Mouse (Mus musculus): ENCODE measurements at regions not wholly inside any gene's neighbourhood (a gene's known extent, or its start where the extent isn't known, plus 50 kb on each side); places are given as distances from the start of the nearest gene placed in this dataset.
A peak's percentile ranks its signal among the peaks of the same experiment; 100 is the strongest.

GRCm38 (mm10) chr19:60325612-60326011 is 99.1 kb upstream of the Fam204a start:
- Histone ChIP-seq H3K36me3 (ENCODE audit: control insufficient read depth, insufficient read depth, low read length) (no peaks in the 10 kb centered on the region), H3K27ac (ENCODE audit: insufficient read depth, low read depth, low read length) (no peak overlapping the region), H3K27me3 (ENCODE audit: control insufficient read depth, insufficient read depth, low read length) (no peaks in the 10 kb centered on the region), H3K4me1 (ENCODE audit: control insufficient read depth, insufficient read depth, insufficient read length, low read length) (no peaks in the 10 kb centered on the region), H3K4me3 (ENCODE audit: low read depth, low read length) (no peak overlapping the region)
- no peak for TF ChIP-seq CTCF (IDR thresholded peaks at IDR 0.05; ENCODE audit: extremely low read depth, insufficient read length, insufficient replicate concordance, low read depth, low read length)

- no peaks in the 10 kb centered on the region; the same call in 1 of the 2 replicates for H3K27me3 ChIP-seq (ENCODE audit: control insufficient read depth, insufficient read depth, low read length)
- H3K4me1 ChIP-seq (ENCODE audit: control insufficient read depth, insufficient read depth, insufficient read length, low read length) = no peaks in the 10 kb centered on the region
- WGBS = 37% methylated on average over 5 of the region's 5 CpGs
- no peaks in the 10 kb centered on the region for H3K36me3 ChIP-seq (ENCODE audit: control insufficient read depth, insufficient read depth, low read length)
- TF ChIP-seq CTCF (IDR thresholded peaks at IDR 0.05; ENCODE audit: extremely low read depth, insufficient read length, insufficient replicate concordance, low read depth, low read length) = no peak
- no peak overlapping the region for H3K4me3 ChIP-seq (ENCODE audit: low read depth, low read length)
- H3K27ac ChIP-seq (ENCODE audit: insufficient read depth, low read depth, low read length) = no peak overlapping the region
Measured at GRCm38 (mm10) chr19:60325112-60325511, 98.6 kb upstream of the Fam204a start.

GRCm38 (mm10) chr19:60310591-60310990 is 84.1 kb upstream of the Fam204a start:
- 30% methylated on average over 4 of the region's 4 CpGs for WGBS
- Histone ChIP-seq H3K36me3 (ENCODE audit: control insufficient read depth, insufficient read depth, low read length) (no peaks in the 10 kb centered on the region), H3K27me3 (ENCODE audit: control insufficient read depth, insufficient read depth, low read length) (no peaks in the 10 kb centered on the region), H3K4me3 (ENCODE audit: low read depth, low read length) (no peak overlapping the region), H3K4me1 (ENCODE audit: control insufficient read depth, insufficient read depth, insufficient read length, low read length) (no peaks in the 10 kb centered on the region), H3K27ac (ENCODE audit: insufficient read depth, low read depth, low read length) (no peak overlapping the region)
- TF ChIP-seq CTCF (IDR thresholded peaks at IDR 0.05; ENCODE audit: extremely low read depth, insufficient read length, insufficient replicate concordance, low read depth, low read length) (peak; percentile 56; the same call in 1 of the 2 replicates), POLR2A (IDR thresholded peaks at IDR 0.05; ENCODE audit: low read depth, low read length) (no peak)

- Histone ChIP-seq H3K4me1 (ENCODE audit: control insufficient read depth, insufficient read depth, insufficient read length, low read length) (no peaks in the 10 kb centered on the region), H3K27ac (ENCODE audit: insufficient read depth, low read depth, low read length) (no peak overlapping the region), H3K4me3 (ENCODE audit: low read depth, low read length) (no peak overlapping the region), H3K36me3 (ENCODE audit: control insufficient read depth, insufficient read depth, low read length) (no peaks in the 10 kb centered on the region), H3K27me3 (ENCODE audit: control insufficient read depth, insufficient read depth, low read length) (no peaks in the 10 kb centered on the region)
- WGBS = 51% methylated on average over 6 of the region's 6 CpGs
- TF ChIP-seq POLR2A (IDR thresholded peaks at IDR 0.05; ENCODE audit: low read depth, low read length) (no peak), CTCF (IDR thresholded peaks at IDR 0.05; ENCODE audit: extremely low read depth, insufficient read length, insufficient replicate concordance, low read depth, low read length) (no peak)
Measured at GRCm38 (mm10) chr19:60302371-60302770, 75.9 kb upstream of the Fam204a start.

- Histone ChIP-seq H3K27me3 (ENCODE audit: control insufficient read depth, insufficient read depth, low read length) (no peaks in the 10 kb centered on the region), H3K36me3 (ENCODE audit: control insufficient read depth, insufficient read depth, low read length) (no peaks in the 10 kb centered on the region), H3K27ac (ENCODE audit: insufficient read depth, low read depth, low read length) (no peak overlapping the region), H3K4me1 (ENCODE audit: control insufficient read depth, insufficient read depth, insufficient read length, low read length) (no peaks in the 10 kb centered on the region), H3K4me3 (ENCODE audit: low read depth, low read length) (no peak overlapping the region)
- no peak for TF ChIP-seq CTCF (IDR thresholded peaks at IDR 0.05; ENCODE audit: extremely low read depth, insufficient read length, insufficient replicate concordance, low read depth, low read length)
- no peak for TF ChIP-seq POLR2A (IDR thresholded peaks at IDR 0.05; ENCODE audit: low read depth, low read length)
- 72% methylated on average over 2 of the region's 2 CpGs for WGBS
Measured at GRCm38 (mm10) chr19:60300891-60301290, 74.4 kb upstream of the Fam204a start.

- no peak overlapping the region for H3K4me3 ChIP-seq (ENCODE audit: low read depth, low read length)
- H3K27me3 ChIP-seq (ENCODE audit: control insufficient read depth, insufficient read depth, low read length) = no peaks in the 10 kb centered on the region; the same call in 1 of the 2 replicates
- 83% methylated on average over 4 of the region's 4 CpGs for WGBS
- H3K4me1 ChIP-seq (ENCODE audit: control insufficient read depth, insufficient read depth, insufficient read length, low read length) = no peaks in the 10 kb centered on the region
- TF ChIP-seq POLR2A (IDR thresholded peaks at IDR 0.05; ENCODE audit: low read depth, low read length) = no peak
- no peak for TF ChIP-seq CTCF (IDR thresholded peaks at IDR 0.05; ENCODE audit: extremely low read depth, insufficient read length, insufficient replicate concordance, low read depth, low read length)
- no peak overlapping the region for H3K27ac ChIP-seq (ENCODE audit: insufficient read depth, low read depth, low read length)
- H3K36me3 ChIP-seq (ENCODE audit: control insufficient read depth, insufficient read depth, low read length) = no peaks in the 10 kb centered on the region
Measured at GRCm38 (mm10) chr19:60290244-60290643, 63.7 kb upstream of the Fam204a start.

GRCm38 (mm10) chr19:60286810-60287396 is 60.4 kb upstream of the Fam204a start:
- Histone ChIP-seq H3K36me3 (ENCODE audit: control insufficient read depth, insufficient read depth, low read length) (no peaks in the 10 kb centered on the region), H3K27ac (ENCODE audit: insufficient read depth, low read depth, low read length) (no peak overlapping the region), H3K4me3 (ENCODE audit: low read depth, low read length) (no peak overlapping the region), H3K27me3 (ENCODE audit: control insufficient read depth, insufficient read depth, low read length) (no peaks in the 10 kb centered on the region; the same call in 1 of the 2 replicates), H3K4me1 (ENCODE audit: control insufficient read depth, insufficient read depth, insufficient read length, low read length) (no peaks in the 10 kb centered on the region)
- TF ChIP-seq CTCF (IDR thresholded peaks at IDR 0.05; ENCODE audit: extremely low read depth, insufficient read length, insufficient replicate concordance, low read depth, low read length) (no peak), POLR2A (IDR thresholded peaks at IDR 0.05; ENCODE audit: low read depth, low read length) (no peak)
- WGBS = 30% methylated on average over 6 of the region's 6 CpGs
